Mouse (Mus musculus): ENCODE measurements around the gene Card14. TPM values are rescaled to one million over a fixed set of nuclear protein-coding genes. Genes with fewer than 3 reads are reported as not detected.

The Card14 gene
- polyA plus RNA-seq, 1 experiment from 2014 or later = 0.38 TPM

- Histone ChIP-seq H3K9me3 (ENCODE audit: control insufficient read depth, low read depth, low read length) (no peaks in the 10 kb centered on the region), H3K9ac (replicated peaks; ENCODE audit: low read depth, low read length) (no peak overlapping the region), H3K27me3 (ENCODE audit: control insufficient read depth, insufficient read depth, low read length) (peaks cover 3% of the 10 kb centered on the region; the same call in 1 of the 2 replicates), H3K4me2 (replicated peaks; ENCODE audit: low read depth, low read length) (peak overlapping the region; percentile 76), H3K4me1 (ENCODE audit: control insufficient read depth, insufficient read depth, low read length) (peaks cover 21% of the 10 kb centered on the region), H3K36me3 (ENCODE audit: control insufficient read depth, insufficient read depth, low read length) (no peaks in the 10 kb centered on the region), H3K4me3 (ENCODE audit: low read depth, low read length) (peak overlapping the region; percentile 49), H3K27ac (ENCODE audit: low read length) (no peak overlapping the region; the same call in 1 of the 2 replicates)
- WGBS = 16% methylated on average over 12 of the region's 12 CpGs
- ATAC-seq (ENCODE audit: insufficient number of reproducible peaks, insufficient read depth, low FRiP score, low read depth) = peak; percentile 25; the same call in 1 of the 2 replicates
Measured at GRCm38 (mm10) chr11:119392001-119392614, 84.5 kb downstream of the Card14 start.

- Histone ChIP-seq H3K4me3 (ENCODE audit: low read depth, low read length) (peak within 1 kb of the TSS; percentile 49), H3K4me1 (ENCODE audit: control insufficient read depth, insufficient read depth, low read length) (peaks cover 21% of the 10 kb centered on the region), H3K27ac (ENCODE audit: low read length) (peak within 1 kb of the TSS; percentile 29; the same call in 1 of the 2 replicates), H3K9ac (replicated peaks; ENCODE audit: low read depth, low read length) (0 out of 2 replicates have a peak within 1 kb of the TSS, but pooled peaks have one; percentile 15), H3K36me3 (ENCODE audit: control insufficient read depth, insufficient read depth, low read length) (no peaks in the 10 kb centered on the region), H3K27me3 (ENCODE audit: control insufficient read depth, insufficient read depth, low read length) (peaks cover 3% of the 10 kb centered on the region; the same call in 1 of the 2 replicates), H3K9me3 (ENCODE audit: control insufficient read depth, low read depth, low read length) (no peaks in the 10 kb centered on the region), H3K4me2 (replicated peaks; ENCODE audit: low read depth, low read length) (peak within 1 kb of the TSS; percentile 76)
- 2% methylated on average over 19 of the region's 19 CpGs for WGBS
- peak; percentile 68; the same call in 1 of the 2 replicates for ATAC-seq (ENCODE audit: insufficient number of reproducible peaks, insufficient read depth, low FRiP score, low read depth)
Measured at GRCm38 (mm10) chr11:119392800-119393482, 85.4 kb downstream of the Card14 start, which contains the start of gene Rnf213. Gene Rnf213, plus strand, starts transcription at chr11:119393100.

DNA sequence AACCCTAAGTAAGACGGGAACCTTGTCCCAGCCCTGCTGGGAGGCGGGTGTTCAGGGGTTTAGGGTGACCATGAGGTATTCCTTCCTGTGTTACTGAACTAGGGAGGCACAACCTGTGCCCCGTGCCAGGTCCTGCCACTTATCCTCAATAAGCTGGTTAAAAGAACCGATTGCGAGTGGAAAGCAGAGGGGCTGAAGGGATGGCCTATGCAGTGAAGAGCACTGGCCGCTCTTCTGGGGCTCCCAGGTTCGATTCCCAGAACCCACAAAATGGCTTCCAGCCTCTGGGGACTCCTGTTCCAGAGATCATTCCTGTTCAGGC, 85.9 kb downstream of the Card14 start:
- no peak for ATAC-seq (ENCODE audit: insufficient number of reproducible peaks, insufficient read depth, low FRiP score, low read depth)
- H3K4me3 ChIP-seq (ENCODE audit: low read depth, low read length) = peak overlapping the region; percentile 49
- 31% methylated on average over 7 of the region's 7 CpGs for WGBS
- no peaks in the 10 kb centered on the region for H3K9me3 ChIP-seq (ENCODE audit: control insufficient read depth, low read depth, low read length)
- peak overlapping the region; percentile 29; the same call in 1 of the 2 replicates for H3K27ac ChIP-seq (ENCODE audit: low read length)
- H3K27me3 ChIP-seq (ENCODE audit: control insufficient read depth, insufficient read depth, low read length) = peaks cover 3% of the 10 kb centered on the region; the same call in 1 of the 2 replicates
- H3K36me3 ChIP-seq (ENCODE audit: control insufficient read depth, insufficient read depth, low read length) = no peaks in the 10 kb centered on the region
- H3K9ac ChIP-seq (replicated peaks; ENCODE audit: low read depth, low read length) = 0 out of 2 replicates have a peak overlapping the region, but pooled peaks have one; percentile 15
- H3K4me2 ChIP-seq (replicated peaks; ENCODE audit: low read depth, low read length) = peak overlapping the region; percentile 76
- peaks cover 21% of the 10 kb centered on the region for H3K4me1 ChIP-seq (ENCODE audit: control insufficient read depth, insufficient read depth, low read length)

GRCm38 (mm10) chr11:119394210-119394609, 86.6 kb downstream of the Card14 start:
- Histone ChIP-seq H3K4me2 (replicated peaks; ENCODE audit: low read depth, low read length) (peak overlapping the region; percentile 76), H3K4me3 (ENCODE audit: low read depth, low read length) (peak overlapping the region; percentile 49; the same call in 1 of the 2 replicates), H3K4me1 (ENCODE audit: control insufficient read depth, insufficient read depth, low read length) (peaks cover 21% of the 10 kb centered on the region), H3K27ac (ENCODE audit: low read length) (no peak overlapping the region), H3K36me3 (ENCODE audit: control insufficient read depth, insufficient read depth, low read length) (no peaks in the 10 kb centered on the region), H3K9ac (replicated peaks; ENCODE audit: low read depth, low read length) (no peak overlapping the region), H3K9me3 (ENCODE audit: control insufficient read depth, low read depth, low read length) (no peaks in the 10 kb centered on the region), H3K27me3 (ENCODE audit: control insufficient read depth, insufficient read depth, low read length) (peaks cover 3% of the 10 kb centered on the region; the same call in 1 of the 2 replicates)
- 45% methylated on average over 6 of the region's 6 CpGs for WGBS
- no peak for ATAC-seq (ENCODE audit: insufficient number of reproducible peaks, insufficient read depth, low FRiP score, low read depth)

MicroRNA genes within 50 kb of the gene (microRNA counts, 519-probe panel; counts per million panel counts)
- not detected for microRNA mmu-miR-1932

Small RNA genes lying within 50 kb of the gene (microRNA-seq; reads per million reads assigned to microRNA genes)
- gene Mir1932 = not detected

Other genes with a start within 250 kb of the Card14 start
- gene Cbx4, start 221.5 kb upstream of the Card14 start, polyA plus RNA-seq (2014; fragmentation: Nextera tagmentation; extraction: Ambion mirVana) = 7.0 and 8.2 TPM in 2 replicates
- 14.8 and 15.9 TPM in 2 replicates for gene Tbc1d16, start 79.3 kb upstream of the Card14 start, polyA plus RNA-seq (2014; fragmentation: Nextera tagmentation; extraction: Ambion mirVana)
- 4.1 and 4.3 TPM in 2 replicates for gene Ccdc40, start 79.2 kb upstream of the Card14 start, polyA plus RNA-seq (2014; fragmentation: Nextera tagmentation; extraction: Ambion mirVana)
- 50.3 and 55.8 TPM in 2 replicates for gene Gaa, start 39.9 kb upstream of the Card14 start, polyA plus RNA-seq (2014; fragmentation: Nextera tagmentation; extraction: Ambion mirVana)
- gene Eif4a3, start 7.7 kb upstream of the Card14 start, polyA plus RNA-seq (2014; fragmentation: Nextera tagmentation; extraction: Ambion mirVana) = 347 and 363 TPM in 2 replicates
- gene Sgsh, start 47.8 kb downstream of the Card14 start, polyA plus RNA-seq (2014; fragmentation: Nextera tagmentation; extraction: Ambion mirVana) = 5.8 and 8.8 TPM in 2 replicates
- 9.0 and 11.8 TPM in 2 replicates for gene Slc26a11, start 47.8 kb downstream of the Card14 start, polyA plus RNA-seq (2014; fragmentation: Nextera tagmentation; extraction: Ambion mirVana)
- 11.1 and 13.5 TPM in 2 replicates for gene Rnf213, start 85.3 kb downstream of the Card14 start, polyA plus RNA-seq (2014; fragmentation: Nextera tagmentation; extraction: Ambion mirVana)
- 15.7 and 17.0 TPM in 2 replicates for gene Endov, start 183.6 kb downstream of the Card14 start, polyA plus RNA-seq (2014; fragmentation: Nextera tagmentation; extraction: Ambion mirVana)
- gene Nptx1, start 240.0 kb downstream of the Card14 start, polyA plus RNA-seq (2014; fragmentation: Nextera tagmentation; extraction: Ambion mirVana) = 0.29 and 0.59 TPM in 2 replicates

Data from stomach, embryonic 14.5 days (tissue).